Mouse (Mus musculus) bone marrow macrophage, adult 2 months (primary cell): ENCODE measurements around the gene Smad1.

Source experiments
- CTCF ChIP-seq: IDR thresholded peaks from 2 replicates; pipeline ENCODE4 v1.5.1; 2012; ENCODE audit warnings: low read depth, mild to moderate bottlenecking, low read length, moderate library complexity
- POLR2A ChIP-seq: IDR thresholded peaks from 2 replicates; pipeline ENCODE4 v1.6.1; 2012; ENCODE audit warnings: mild to moderate bottlenecking, low read depth, low read length, borderline replicate concordance

DNA sequence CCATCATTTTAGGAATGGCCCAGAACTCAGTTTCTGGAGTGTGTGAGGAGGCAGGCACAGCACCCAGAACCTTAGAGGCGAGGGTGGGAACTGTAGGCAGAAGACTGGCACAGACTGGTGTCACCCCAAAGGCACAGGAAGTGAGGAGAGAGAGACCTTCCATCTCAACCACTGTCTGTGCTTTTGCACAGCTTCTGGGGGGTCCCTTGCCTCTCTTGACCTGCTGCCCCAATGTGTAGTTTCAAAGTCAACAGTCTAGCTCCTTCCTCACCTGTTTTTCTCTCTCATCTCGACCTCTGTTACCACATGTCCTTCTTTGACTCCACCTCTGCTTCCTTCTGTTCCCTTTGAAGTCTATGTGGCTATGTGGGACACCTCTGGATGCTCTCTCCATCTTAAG, 88.5 kb downstream of the Smad1 start:
- TF ChIP-seq CTCF (no peak), POLR2A (no peak)
